Mouse (Mus musculus) bone marrow macrophage, adult 2 months (primary cell): ENCODE results near the gene Meaf6.

Experiments
- CTCF ChIP-seq: IDR thresholded peaks from 2 replicates; pipeline ENCODE4 v1.5.1; 2012; ENCODE audit warnings: low read depth, mild to moderate bottlenecking, low read length, moderate library complexity
- POLR2A ChIP-seq: IDR thresholded peaks from 2 replicates; pipeline ENCODE4 v1.6.1; 2012; ENCODE audit warnings: mild to moderate bottlenecking, low read depth, low read length, borderline replicate concordance

GRCm38 (mm10) chr4:125160320-125160950, 75.5 kb downstream of the Meaf6 start:
- TF ChIP-seq CTCF (peak; percentile 87), POLR2A (no peak)
